Mouse (Mus musculus): ENCODE measurements around the gene Siglec1. TPM values are rescaled to one million over a fixed set of nuclear protein-coding genes. Genes with fewer than 3 reads are reported as not detected.

The Siglec1 gene
- polyA plus RNA-seq, 1 experiment from 2014 or later = 0.13 TPM

DNA sequence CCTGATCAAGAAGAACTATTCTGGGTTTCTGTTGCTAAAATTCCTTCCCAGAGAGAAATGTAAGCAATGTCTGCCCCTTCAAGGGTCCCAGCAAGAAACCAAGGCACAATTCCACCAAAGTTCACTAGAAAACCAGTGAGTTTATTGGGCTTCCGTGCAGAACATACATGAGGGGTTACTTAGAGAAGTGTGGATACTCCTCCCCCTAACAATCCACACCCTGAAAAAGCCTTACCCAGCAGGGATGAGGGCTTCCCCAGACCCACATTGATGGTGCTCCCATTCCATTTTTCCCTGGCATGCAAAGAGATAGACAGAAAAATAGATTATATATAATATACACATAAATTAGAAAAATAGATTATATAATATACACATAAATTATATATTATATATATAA is 55.6 kb downstream of the Siglec1 start:
- Histone ChIP-seq H3K27ac (ENCODE audit: low read length) (no peak overlapping the region), H3K4me2 (ENCODE audit: low read length) (no peak overlapping the region), H3K9ac (replicated peaks; ENCODE audit: low read depth, low read length) (no peak overlapping the region), H3K27me3 (replicated peaks; ENCODE audit: control insufficient read depth, insufficient read depth, low read length) (no peaks in the 10 kb centered on the region), H3K9me3 (ENCODE audit: control insufficient read depth, low read length) (peaks cover 5% of the 10 kb centered on the region; the same call in 1 of the 2 replicates), H3K4me1 (replicated peaks; ENCODE audit: control insufficient read depth, insufficient read depth, low read length) (no peaks in the 10 kb centered on the region), H3K36me3 (ENCODE audit: control insufficient read depth, insufficient read depth) (peaks cover 4% of the 10 kb centered on the region; the same call in 1 of the 2 replicates), H3K4me3 (replicated peaks; ENCODE audit: low read length) (no peak overlapping the region)
- WGBS = 97% methylated on average over 1 of the region's 1 CpGs
- ATAC-seq = no peak

DNA sequence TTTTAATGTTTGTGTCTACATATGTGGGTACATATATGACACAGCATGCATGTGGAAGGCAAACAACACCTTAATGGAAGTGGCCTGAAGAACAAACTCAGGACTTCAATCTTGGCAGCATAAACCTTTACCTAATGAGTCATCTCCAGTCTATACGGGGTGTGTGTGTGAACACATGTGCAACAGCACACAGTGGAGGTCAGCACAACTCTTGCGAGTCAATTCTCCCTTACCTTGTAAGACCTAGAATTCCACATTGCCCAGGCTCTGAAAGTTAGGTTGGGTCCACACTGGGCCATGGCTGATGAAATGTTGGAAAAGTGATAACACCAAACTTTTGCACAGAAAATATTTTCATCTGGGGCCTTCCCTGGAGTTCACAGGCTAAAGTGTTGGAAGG is 56.0 kb downstream of the Siglec1 start:
- ATAC-seq = no peak
- WGBS = 93% methylated on average over 2 of the region's 2 CpGs
- no peak overlapping the region for H3K27ac ChIP-seq (ENCODE audit: low read length)
- H3K36me3 ChIP-seq (ENCODE audit: control insufficient read depth, insufficient read depth) = peaks cover 8% of the 10 kb centered on the region; the same call in 1 of the 2 replicates
- H3K4me2 ChIP-seq (ENCODE audit: low read length) = no peak overlapping the region
- no peak overlapping the region for H3K4me3 ChIP-seq (replicated peaks; ENCODE audit: low read length)
- no peaks in the 10 kb centered on the region for H3K27me3 ChIP-seq (replicated peaks; ENCODE audit: control insufficient read depth, insufficient read depth, low read length)
- H3K9ac ChIP-seq (replicated peaks; ENCODE audit: low read depth, low read length) = no peak overlapping the region
- H3K4me1 ChIP-seq (replicated peaks; ENCODE audit: control insufficient read depth, insufficient read depth, low read length) = no peaks in the 10 kb centered on the region
- H3K9me3 ChIP-seq (ENCODE audit: control insufficient read depth, low read length) = peaks cover 5% of the 10 kb centered on the region; the same call in 1 of the 2 replicates

GRCm38 (mm10) chr2:131029065-131029935 is 57.3 kb downstream of the Siglec1 start:
- H3K4me1 ChIP-seq (replicated peaks; ENCODE audit: control insufficient read depth, insufficient read depth, low read length) = no peaks in the 10 kb centered on the region
- no peak overlapping the region for H3K4me3 ChIP-seq (replicated peaks; ENCODE audit: low read length)
- no peak overlapping the region for H3K4me2 ChIP-seq (ENCODE audit: low read length)
- H3K27ac ChIP-seq (ENCODE audit: low read length) = no peak overlapping the region
- 81% methylated on average over 9 of the region's 9 CpGs for WGBS
- H3K9ac ChIP-seq (replicated peaks; ENCODE audit: low read depth, low read length) = no peak overlapping the region
- H3K27me3 ChIP-seq (replicated peaks; ENCODE audit: control insufficient read depth, insufficient read depth, low read length) = no peaks in the 10 kb centered on the region
- peaks cover 5% of the 10 kb centered on the region; the same call in 1 of the 2 replicates for H3K9me3 ChIP-seq (ENCODE audit: control insufficient read depth, low read length)
- H3K36me3 ChIP-seq (ENCODE audit: control insufficient read depth, insufficient read depth) = peaks cover 8% of the 10 kb centered on the region; the same call in 1 of the 2 replicates
- no peak for ATAC-seq

DNA sequence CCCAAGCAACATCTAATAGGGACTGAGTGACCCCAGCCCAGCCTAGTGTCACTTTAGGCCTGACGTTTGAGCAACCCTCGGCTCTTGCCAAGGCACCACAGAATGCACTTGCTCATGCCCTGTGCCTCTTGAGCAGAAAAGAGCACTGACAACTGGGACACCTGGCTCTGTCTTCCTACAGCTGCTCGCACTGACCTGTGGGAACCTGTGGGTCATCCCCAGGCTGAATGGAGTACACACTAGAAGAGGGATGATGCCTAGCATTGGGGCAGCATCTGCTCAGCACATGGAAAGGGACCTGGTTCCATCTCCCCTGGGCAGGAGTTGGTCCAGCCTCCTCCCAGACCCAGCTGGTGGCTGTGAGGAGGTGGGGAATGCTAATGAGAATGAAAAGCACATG is 59.6 kb downstream of the Siglec1 start:
- peaks cover 20% of the 10 kb centered on the region for H3K36me3 ChIP-seq (ENCODE audit: control insufficient read depth, insufficient read depth)
- ATAC-seq = no peak
- no peak overlapping the region for H3K27ac ChIP-seq (ENCODE audit: low read length)
- no peak overlapping the region for H3K9ac ChIP-seq (replicated peaks; ENCODE audit: low read depth, low read length)
- H3K4me3 ChIP-seq (replicated peaks; ENCODE audit: low read length) = no peak overlapping the region
- H3K4me1 ChIP-seq (replicated peaks; ENCODE audit: control insufficient read depth, insufficient read depth, low read length) = no peaks in the 10 kb centered on the region
- H3K27me3 ChIP-seq (replicated peaks; ENCODE audit: control insufficient read depth, insufficient read depth, low read length) = no peaks in the 10 kb centered on the region
- WGBS = 91% methylated on average over 3 of the region's 3 CpGs
- H3K4me2 ChIP-seq (ENCODE audit: low read length) = no peak overlapping the region
- H3K9me3 ChIP-seq (ENCODE audit: control insufficient read depth, low read length) = no peaks in the 10 kb centered on the region

- no peaks in the 10 kb centered on the region for H3K9me3 ChIP-seq (ENCODE audit: control insufficient read depth, low read length)
- H3K36me3 ChIP-seq (ENCODE audit: control insufficient read depth, insufficient read depth) = peaks cover 25% of the 10 kb centered on the region
- no peak overlapping the region for H3K9ac ChIP-seq (replicated peaks; ENCODE audit: low read depth, low read length)
- no peak overlapping the region for H3K4me2 ChIP-seq (ENCODE audit: low read length)
- no peak overlapping the region for H3K4me3 ChIP-seq (replicated peaks; ENCODE audit: low read length)
- 96% methylated on average over 2 of the region's 2 CpGs for WGBS
- H3K27ac ChIP-seq (ENCODE audit: low read length) = no peak overlapping the region
- ATAC-seq = no peak
- H3K27me3 ChIP-seq (replicated peaks; ENCODE audit: control insufficient read depth, insufficient read depth, low read length) = no peaks in the 10 kb centered on the region
- H3K4me1 ChIP-seq (replicated peaks; ENCODE audit: control insufficient read depth, insufficient read depth, low read length) = no peaks in the 10 kb centered on the region
Observed at GRCm38 (mm10) chr2:131025230-131025629, 61.3 kb downstream of the Siglec1 start.

Small RNAs within 50 kb of the gene (microRNA-seq; reads per million reads assigned to microRNA genes)
- gene Mir6973b = not detected

Other genes starting within 250 kb of the Siglec1 start
- 93.7 and 109 TPM in 2 replicates for gene 4930402H24Rik, start 180.4 kb downstream of the Siglec1 start, polyA plus RNA-seq (2015; fragmentation: Nextera tagmentation; extraction: Ambion mirVana)
- 12.2 and 14.8 TPM in 2 replicates for gene Atrn, start 180.3 kb downstream of the Siglec1 start, polyA plus RNA-seq (2015; fragmentation: Nextera tagmentation; extraction: Ambion mirVana)
- gene Gfra4, start 43.7 kb downstream of the Siglec1 start, polyA plus RNA-seq (2015; fragmentation: Nextera tagmentation; extraction: Ambion mirVana) = 33.0 and 42.8 TPM in 2 replicates
- gene Adam33, start 23.0 kb downstream of the Siglec1 start, polyA plus RNA-seq (2015; fragmentation: Nextera tagmentation; extraction: Ambion mirVana) = 1.4 TPM in 2 replicates
- gene Hspa12b, start 40.5 kb upstream of the Siglec1 start, polyA plus RNA-seq (2015; fragmentation: Nextera tagmentation; extraction: Ambion mirVana) = 4.4 and 4.7 TPM in 2 replicates
- not detected in 2 replicates for gene Gm11037, start 46.7 kb upstream of the Siglec1 start, polyA plus RNA-seq (2015; fragmentation: Nextera tagmentation; extraction: Ambion mirVana)
- 87.5 and 97.1 TPM in 2 replicates for gene 1700037H04Rik, start 73.3 kb upstream of the Siglec1 start, polyA plus RNA-seq (2015; fragmentation: Nextera tagmentation; extraction: Ambion mirVana)
- gene Cenpb, start 93.3 kb upstream of the Siglec1 start, polyA plus RNA-seq (2015; fragmentation: Nextera tagmentation; extraction: Ambion mirVana) = 16.0 and 16.9 TPM in 2 replicates
- gene Cdc25b, start 100.2 kb upstream of the Siglec1 start, polyA plus RNA-seq (2015; fragmentation: Nextera tagmentation; extraction: Ambion mirVana) = 33.6 and 35.9 TPM in 2 replicates
- gene Spef1, start 100.5 kb upstream of the Siglec1 start, polyA plus RNA-seq (2015; fragmentation: Nextera tagmentation; extraction: Ambion mirVana) = 11.3 and 12.6 TPM in 2 replicates
- gene Ap5s1, start 120.3 kb upstream of the Siglec1 start, polyA plus RNA-seq (2015; fragmentation: Nextera tagmentation; extraction: Ambion mirVana) = 37.8 and 40.5 TPM in 2 replicates
- 5.7 and 6.8 TPM in 2 replicates for gene Mavs, start 147.3 kb upstream of the Siglec1 start, polyA plus RNA-seq (2015; fragmentation: Nextera tagmentation; extraction: Ambion mirVana)
- 26.9 and 33.1 TPM in 2 replicates for gene Pank2, start 175.7 kb upstream of the Siglec1 start, polyA plus RNA-seq (2015; fragmentation: Nextera tagmentation; extraction: Ambion mirVana)